Mouse (Mus musculus) kidney, adult 9 months (tissue): ENCODE data around the gene Olfr522.
A peak's percentile ranks its signal among the peaks of the same experiment; 100 is the strongest.

Experiments used
- DNase-seq: peaks from one replicate; pipeline ENCODE4 v3.0.0; 2022

Olfr522 gene

DNA sequence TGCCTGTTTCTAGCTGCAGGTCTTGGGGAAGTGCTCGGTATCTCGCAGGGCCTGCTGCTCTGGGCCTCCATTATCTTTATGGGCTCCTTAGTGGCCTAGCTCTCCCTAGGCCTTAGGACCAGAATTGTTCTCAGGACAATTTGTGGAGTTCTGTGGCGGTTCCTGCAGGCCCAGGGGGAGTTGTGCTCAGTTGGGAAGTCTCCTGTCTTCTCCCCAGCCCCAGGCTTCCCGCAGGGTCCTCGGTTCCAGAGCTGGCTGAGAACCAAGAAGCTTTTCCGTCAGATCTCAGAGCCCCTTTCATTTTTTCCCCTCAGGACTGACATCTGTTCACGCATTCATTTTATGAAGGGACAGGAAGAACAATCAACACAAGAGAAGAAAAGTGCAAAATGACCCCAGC, at the start of gene Olfr522:
TSS of gene Olfr522 (minus strand) at position 101 of the 400 bp plus-strand sequence.
- DNase-seq: no peak

DNA sequence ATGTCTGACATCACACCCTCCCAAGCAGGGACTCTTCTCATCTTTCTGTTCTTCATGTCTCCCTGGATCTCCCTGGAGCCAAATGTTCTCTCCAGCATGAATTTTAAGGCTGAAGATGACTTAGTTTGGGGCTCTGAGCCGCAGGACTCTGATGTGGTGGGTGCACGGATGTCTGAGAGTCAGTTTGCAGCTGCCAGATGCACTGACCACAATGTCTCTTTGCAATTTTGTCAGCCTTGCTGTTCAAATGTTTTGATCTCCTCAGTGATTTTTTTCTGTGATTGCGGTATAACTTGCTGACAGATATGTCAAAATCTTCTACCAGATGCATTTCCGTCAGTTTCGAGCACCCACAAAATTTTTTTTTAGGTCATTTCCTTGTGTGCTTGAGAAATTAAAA, 49.3 kb upstream of the Olfr522 start:
- DNase-seq: no peak

DNA sequence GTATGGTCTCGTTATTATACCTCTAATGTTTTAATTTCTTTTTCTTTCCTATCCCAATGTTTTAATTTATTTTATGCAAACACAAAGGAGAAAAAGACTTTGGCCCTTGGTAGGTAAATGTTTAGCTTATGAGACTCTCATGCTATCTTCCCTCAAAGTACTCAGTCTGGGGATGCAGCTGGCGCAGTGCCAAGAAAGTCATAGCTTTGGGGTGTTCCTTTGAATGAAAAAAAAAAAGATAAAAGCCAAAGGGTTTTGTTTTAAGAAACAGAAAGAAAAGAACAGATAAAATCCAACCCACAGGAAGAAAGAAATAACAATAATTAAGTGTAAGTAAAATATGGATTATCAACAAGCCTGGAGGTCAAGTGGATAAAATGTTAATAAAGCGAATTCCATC, 44.1 kb upstream of the Olfr522 start:
- peak; percentile 13 for DNase-seq

DNA sequence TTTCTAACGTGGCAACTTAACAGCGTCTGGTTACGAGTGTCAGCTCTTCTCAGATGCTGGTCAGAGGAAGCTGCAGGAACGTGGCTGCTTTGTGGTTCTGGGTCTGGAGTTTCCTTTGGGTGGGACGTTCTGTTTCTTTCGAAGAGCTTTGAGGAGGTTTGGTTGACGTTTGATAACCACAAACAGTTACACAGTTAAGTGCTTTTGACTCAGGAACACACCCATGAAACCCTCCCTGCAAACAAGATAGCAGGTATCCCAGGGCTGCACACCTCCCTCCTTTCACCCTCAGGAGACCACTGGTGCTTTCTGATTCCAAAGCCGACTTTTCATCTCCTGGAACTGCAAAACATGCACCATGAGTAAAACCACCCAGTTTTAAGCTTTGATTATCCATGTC, 43.6 kb upstream of the Olfr522 start:
- no peak for DNase-seq

DNA sequence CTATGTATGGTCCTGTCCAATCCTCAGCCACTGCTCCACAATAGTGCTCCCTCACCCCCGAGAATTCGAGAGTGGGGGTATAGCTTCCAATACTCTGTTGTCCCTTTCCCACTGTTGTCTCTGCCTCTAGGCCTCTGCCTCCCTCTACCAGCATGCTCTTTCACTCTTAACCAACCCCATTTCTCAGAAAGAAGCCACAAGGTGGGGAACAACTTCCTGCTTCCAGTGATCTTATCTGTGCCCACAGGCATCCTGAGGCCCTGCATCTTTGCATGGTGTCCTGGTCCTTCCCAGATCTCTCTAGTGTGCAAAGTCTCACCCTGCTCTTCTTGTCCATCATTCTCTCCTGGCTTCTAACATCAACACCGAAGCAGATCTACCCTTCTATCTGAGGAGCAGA, 42.3 kb upstream of the Olfr522 start:
- DNase-seq: no peak

DNA sequence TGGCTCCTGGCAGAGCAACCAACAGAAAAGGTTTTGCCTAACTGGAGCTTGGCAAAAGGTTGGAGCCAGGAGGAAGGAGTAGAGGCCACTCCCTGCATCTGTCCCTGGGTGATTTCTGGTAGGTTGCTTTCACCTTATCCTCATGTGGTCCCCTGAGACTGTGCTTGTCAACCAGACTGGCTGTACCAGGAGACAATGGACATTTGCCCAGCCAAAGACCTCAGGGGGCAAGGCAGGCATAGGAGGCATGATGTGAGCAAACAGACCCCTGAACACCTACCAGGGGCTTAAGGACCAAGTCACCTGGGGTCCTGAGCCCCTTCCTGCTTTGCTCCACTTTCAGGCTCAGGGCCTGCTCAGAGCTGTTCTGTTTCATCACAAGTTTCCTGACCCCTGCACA, 41.3 kb upstream of the Olfr522 start, which contains the start of gene Olfr524:
TSS of gene Olfr524 (minus strand) at position 101 of the 400 bp plus-strand sequence.
- no peak for DNase-seq

DNA sequence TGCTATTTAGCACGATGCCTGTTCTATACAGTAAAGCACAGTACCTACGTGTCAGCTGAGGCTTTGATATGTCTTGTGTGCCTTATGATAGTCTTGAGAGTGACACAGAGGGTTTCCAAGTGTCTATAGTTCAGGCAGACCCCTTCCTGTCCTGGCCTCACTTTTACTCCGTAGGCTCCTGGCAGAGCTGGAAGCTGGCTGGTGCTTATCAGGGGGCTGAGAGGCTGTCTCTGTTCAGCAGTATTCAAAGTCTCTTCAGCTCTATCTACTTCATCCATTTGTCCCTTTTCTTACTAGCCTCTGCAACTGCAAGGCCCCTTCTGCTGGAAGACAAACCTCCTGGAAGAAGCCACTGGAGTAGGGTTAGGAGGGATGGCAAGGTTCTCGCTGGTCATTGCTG, 36.5 kb upstream of the Olfr522 start:
- DNase-seq: no peak

DNA sequence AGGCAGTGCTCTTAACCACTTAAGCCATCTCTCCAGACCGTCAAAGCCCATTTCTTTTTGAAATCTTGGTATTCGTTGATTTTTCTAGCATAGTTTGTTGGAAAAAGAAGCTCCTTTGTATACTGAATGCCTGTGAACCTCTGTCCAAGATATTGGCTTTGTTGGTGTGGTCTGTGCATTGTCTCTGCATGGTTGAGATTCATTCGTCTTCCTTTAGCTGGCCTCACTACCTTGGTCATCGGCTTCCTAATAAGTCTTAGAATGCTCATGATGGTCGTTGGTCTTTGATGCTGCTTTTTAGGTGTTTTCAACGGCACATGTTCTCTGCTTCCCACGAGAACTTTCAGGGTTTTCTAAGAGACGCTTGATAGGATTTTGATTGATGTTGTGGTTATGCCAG, 31.4 kb upstream of the Olfr522 start:
- DNase-seq: no peak

DNA sequence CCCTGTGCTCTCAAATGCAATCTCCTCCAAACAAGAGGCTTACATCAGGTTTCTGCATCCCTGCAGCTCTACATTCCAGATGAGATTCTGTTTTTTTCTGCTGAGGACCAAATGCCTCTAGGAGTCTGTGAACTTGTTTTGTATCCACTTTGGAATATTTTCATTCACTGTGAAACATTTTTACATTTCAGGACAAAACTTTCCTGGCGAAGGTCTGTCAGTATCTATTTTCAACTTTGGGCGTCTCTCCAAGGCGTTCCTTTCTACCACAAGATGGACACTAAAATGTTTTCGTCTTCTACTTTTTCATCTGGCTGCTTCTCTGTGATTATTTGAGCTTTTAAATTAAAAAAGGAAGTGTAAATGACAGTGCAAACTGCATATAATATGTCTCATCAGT, 29.5 kb upstream of the Olfr522 start:
- no peak for DNase-seq

DNA sequence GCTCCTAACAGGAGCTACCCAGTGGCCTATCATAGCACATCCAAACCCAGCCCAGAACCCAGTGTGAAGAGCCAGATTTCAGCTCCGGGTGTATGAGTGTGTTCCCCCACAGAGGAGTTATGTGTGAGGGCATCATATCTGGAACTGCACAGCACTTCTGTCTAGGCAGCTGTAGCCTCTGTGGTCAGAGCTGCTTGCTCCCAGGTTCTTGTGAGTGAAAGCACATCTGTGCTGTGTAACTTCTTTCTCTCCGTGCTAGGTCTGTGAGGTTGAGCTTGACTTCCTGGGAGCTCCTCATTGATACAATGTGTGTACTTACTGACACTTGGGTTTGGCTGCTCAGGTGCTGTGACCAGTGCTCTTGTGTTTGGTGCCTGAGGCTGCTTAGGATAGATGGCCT, 28.3 kb upstream of the Olfr522 start:
- DNase-seq: no peak

DNA sequence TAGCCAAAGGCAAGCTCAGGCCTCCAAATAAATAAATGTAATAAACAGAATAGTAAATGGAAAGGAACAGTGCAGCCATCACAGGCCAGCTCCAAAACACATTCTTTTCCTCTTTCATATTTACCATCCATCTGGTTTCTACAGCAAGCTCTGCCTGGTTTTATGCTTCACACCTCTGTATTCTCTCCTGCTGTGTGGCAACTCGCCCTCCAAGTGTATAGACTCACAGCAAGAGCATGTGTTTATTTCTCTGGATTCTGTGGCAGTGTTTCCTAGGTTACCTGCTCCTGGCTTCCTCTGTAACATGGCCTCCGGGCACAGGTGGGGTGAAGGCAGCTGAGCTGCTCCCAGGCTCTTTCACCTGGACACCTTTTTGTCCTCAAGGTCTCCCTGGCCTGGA, 27.9 kb upstream of the Olfr522 start:
- DNase-seq: no peak

DNA sequence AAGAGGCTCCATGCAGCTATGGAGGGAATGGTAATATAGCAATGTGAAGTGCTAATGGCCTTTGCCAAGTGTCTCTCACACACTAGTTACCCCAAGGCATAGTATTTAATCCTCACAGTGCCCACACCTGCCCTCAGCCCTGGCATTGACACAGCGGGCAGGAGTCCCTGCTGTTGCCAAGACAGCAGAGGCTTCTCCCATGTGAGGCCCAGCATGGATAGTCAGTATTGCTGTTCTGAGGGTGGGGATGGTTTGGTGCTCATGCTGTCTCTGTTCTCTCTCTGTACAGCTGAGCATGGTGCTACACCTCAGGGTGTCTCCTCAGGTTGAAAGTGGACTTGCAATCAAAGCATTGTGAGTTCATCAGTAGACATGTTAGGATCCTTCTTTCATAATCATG, 25.9 kb upstream of the Olfr522 start:
- DNase-seq: no peak

DNA sequence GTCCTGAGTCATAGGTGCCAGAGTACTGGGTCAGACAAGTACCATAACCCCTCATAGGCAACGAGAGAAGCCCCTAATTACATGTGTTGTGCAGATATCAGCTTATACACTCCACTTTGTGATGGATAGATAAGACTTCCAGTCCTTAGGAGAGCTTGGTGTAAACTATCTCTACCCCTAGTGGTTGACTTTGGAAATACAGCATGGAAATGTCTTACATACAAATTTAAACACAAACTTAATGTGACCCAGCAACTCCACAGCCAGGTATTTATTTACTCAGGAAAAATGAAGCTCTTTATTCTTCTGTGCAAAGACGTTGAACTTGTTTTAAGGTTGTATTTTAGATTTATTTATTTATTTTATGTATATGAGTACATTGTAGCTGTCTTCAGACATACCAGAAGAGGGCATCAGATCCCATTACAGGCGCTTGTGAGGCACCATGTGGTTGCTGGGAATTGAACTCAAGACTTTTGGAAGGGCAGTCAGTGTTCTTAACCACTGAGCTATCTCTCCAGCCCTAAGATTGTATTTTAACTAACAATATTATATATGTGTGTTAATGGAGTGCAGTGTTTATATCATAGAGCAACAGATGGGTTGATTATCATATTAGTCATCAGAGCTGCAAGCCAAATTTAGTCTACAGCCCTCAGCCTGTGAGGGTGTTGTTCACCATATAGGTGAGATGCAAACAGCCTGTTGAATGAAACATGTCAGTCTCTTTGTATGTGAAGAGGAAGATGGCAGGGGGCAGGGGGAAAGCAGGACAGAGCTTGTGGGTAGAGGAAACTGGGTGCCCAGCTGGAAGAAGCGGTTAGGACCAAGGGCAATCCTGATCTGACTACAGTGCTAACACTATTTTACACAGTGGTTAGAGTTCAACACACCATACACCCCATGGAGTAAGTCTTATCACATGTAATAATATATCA, 24.1 kb upstream of the Olfr522 start:
- DNase-seq: no peak

DNA sequence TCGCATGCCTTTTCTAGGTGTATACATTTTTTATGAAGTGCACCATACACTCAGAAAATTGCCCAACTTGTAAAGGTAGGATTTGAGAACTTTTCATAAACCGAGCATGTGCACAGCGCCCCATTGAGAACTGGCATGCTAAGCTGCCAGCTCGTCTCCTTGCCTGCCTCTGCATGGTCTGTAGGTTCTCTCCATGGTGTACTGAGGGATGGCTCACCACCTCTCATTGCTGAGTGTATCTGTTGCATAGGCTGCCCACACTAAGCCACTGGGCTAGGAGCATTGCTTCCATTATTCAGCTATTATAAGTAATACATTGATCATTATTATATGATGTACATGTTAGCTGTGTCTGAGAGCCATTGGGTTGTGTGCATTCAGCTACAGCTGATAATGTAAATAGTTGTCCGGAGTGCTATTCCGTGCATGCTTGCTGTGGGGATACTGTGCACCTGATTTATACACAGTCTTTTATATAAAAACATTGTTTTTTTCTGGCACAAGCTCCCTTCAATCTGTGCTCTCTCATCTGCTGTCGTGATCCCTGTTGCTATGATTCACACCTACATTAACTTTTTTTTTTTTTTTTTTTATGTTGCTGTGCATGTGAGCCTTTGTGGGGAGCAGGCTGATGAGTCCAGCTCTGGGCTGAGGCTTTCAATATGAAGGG, 23.3 kb upstream of the Olfr522 start:
- no peak for DNase-seq

DNA sequence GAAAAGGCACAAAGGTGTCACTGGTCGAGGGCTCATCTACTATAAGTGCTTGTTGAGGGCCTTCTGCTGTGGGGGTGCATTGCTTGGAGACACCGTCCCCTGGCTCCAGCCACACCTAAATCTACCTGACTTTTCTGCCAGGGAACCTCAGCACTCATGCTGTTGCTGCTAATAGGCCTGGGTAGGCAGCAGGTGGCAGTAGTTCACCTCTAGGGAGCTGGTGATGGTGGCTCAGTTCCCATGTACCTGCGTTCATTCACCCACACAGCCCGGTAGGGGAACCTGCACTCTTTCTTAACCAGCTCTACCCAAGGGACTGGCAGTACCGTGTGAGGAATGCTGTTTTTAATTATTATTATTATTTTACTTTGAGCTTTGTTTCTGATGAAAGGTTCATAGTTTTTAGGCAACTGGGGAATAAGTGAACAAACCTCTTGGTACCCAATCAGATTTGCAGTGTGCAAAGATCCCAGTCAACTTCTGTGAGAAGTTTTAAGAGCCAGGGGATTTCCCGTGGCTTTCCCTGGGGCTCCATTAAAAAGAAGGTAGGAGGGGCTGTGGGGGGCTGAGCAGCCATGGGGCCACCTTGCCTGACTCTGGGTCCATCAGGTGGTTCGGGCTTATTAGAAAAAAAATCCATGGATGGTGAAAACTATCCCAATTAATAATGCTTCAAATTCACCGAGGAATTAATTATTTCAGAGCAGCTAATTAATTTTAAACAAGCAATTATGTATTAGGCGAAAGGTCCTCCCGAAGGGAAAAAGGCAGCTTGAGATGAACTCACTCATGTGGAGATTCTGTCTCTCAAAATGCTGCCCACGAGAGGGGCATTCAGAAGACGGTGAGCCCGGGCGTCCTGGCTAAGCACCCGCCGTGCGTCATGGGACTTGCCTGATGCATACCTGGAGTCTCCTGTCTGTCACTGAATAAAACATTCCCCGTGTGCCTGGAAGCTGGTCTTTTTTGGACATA, 22.4 kb upstream of the Olfr522 start:
- peak; percentile 91 for DNase-seq

DNA sequence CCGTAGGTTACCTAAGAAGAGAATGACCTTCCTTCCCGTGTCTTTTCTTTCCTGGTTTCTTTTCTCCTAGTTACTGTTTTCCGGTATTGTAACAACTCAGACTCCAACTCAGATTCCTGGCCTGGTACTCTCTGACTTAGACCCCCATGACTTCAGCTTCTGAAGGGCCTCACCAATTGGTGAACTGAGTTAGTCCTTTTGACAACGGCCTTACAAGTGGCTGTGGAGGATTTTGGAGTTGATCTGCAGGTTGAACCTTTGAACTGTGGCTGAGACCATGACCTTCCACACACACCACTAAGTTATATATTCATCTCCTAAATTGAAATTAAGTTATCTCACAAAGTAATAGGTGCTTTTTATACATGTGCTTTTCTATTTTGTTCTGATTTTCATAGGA, 19.6 kb upstream of the Olfr522 start:
- peak; percentile 67 for DNase-seq

DNA sequence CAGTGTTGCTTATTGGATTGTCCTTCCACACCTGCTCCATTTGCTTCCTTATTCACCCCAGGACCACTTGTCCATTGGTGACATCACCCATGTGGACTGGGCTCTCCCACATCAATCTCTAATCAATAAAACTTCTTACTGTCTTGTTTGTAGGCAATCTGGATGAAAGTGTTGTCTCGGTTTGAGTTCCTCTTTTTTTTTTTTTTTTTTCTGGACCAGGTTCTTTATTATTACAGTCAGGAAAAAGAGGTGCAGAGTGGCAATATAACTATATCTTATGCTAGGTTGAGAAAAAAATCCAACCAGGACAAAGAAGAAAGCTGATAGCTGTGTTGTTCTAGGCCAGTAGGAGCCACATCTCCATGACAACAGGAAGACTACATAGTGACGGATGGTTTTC, 16.1 kb upstream of the Olfr522 start:
- DNase-seq: no peak

DNA sequence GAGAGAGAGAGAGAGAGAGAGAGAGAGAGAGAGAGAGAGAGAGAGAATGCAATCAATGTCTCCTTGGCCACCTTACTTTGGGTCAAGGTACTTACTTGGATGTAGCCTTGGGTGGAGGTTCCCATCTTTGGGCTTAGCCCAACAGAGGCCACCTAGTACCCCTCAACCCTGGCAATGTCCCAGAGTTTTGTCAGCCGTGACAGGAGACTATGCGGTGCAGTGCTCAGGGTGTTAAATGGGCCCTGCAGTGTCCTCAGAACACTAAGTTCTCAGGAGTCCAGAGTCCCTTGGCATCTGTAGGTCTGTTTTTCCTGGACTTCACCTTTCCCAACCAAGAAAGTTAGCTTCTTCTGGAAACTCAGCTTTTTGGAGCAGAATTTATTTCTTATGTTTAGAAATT, 14.6 kb upstream of the Olfr522 start:
- peak; percentile 94 for DNase-seq

DNA sequence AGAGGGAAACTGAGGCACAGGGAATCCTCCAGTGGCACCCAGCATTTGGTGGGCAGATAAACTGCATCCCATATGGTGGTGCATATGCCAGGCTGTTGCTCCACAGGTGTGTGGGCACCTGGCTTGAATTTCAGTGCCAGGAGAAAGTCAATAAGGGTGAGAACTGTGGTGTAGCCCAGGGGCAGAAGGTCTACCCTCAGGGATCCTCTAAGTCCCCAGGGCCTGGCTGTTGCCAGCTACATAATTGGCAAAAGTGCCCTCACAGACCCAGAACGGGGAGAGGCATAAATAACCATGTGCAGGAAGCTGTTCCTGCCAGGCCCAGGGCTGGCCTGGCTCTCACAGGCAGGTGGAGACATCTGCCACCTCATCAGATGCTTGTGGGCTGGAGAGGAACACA, 8.4 kb upstream of the Olfr522 start, which contains the start of gene Olfr523:
TSS of gene Olfr523 (plus strand) at position 282 of the 400 bp plus-strand sequence.
- DNase-seq: no peak

DNA sequence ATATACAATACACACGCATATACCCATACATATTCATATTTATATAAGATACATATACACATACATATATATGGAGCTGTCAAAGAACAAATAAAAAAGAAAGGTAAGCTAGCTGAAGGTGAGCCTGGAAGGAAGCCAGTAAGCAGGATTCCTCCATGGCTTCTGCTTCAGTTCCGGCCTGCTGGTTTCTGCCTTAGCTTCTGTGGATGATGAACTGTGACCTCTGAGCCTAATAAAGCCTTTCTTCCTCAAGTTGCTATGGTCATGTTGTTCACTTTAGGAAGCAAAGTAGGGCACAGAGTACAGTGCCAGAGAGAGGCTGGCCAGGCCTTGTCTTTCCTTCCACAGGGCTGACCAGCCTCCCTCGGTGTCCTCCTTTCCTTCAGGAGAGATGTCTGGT, 6.3 kb upstream of the Olfr522 start:
- DNase-seq: peak; percentile 81

DNA sequence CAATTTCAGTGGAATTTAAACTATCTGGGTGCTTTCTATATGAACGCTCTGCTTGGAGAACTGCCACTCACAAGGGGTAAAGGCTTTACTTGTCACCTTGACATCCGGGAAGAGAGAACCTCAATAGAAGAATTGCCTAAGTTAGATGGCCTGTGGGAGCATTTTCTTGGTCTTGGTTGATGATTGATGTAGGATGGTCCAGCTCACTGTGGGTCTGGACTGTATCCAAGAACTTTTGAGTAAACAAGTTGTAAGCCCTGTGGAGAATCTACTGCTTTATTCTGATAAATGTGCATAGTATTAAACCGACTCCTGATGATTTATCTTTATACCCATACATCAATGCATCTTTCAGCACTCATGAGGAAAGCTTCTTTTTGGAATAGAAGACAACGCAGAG, 4.8 kb upstream of the Olfr522 start:
- peak; percentile 67 for DNase-seq

DNA sequence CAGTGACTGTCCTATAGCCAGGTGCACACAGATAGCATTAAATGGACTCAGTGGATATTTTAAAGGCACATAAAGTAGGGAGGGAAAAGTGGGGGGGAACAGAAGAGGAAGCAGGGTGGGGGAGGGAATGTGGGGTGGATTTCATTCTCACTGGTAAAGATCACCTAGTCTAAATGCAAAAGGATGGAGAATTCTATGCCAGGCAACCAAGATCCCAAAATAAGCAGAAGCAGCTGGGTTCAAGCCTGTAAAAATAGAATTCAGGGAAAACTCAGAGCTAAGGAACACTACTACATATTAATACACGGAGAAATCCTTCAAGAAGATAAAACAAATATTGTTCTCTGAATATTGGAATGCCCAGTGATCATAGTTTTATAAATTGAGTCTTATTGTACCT, 3.4 kb upstream of the Olfr522 start:
- no peak for DNase-seq

DNA sequence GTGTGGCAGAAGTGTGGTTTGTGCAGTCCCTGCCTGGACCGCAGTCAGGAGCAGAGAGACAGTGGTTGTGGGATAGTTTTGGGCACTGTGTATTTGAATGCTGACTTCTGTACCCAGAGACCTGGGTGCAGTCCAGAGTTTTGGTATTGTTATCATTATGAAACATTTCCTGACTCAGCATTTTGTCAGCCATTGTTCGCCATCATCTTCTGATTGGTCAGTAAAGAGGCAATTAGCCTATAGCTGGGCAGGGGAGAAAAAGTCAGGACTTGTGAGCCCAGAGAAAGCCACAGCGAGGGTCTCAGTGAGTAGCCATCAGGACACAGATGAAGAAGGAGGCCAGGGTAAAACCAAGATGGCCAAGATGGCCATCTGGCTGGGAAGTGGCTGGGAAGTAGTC, 4.2 kb downstream of the Olfr522 start:
- DNase-seq: no peak
